Mouse (Mus musculus) hindbrain, embryonic 11.5 days (tissue): ENCODE results near the gene Tnip3. TPM values are rescaled to one million over a fixed set of nuclear protein-coding genes. Genes with fewer than 3 reads are reported as not detected.

Source experiments
- ATAC-seq: fragments of 200-750 bp; cut with Nextera tagmentation; 2 replicates; pipeline ENCODE4 v1.8.0; 2017; ENCODE audit warnings: mild to moderate bottlenecking, moderate TSS enrichment, moderate library complexity; ENCODE audit not compliant: low FRiP score
- DNase-seq: peaks from one replicate; pipeline ENCODE4 v3.0.0-alpha.2; 2015; ENCODE audit warnings: low spot score
- H3K27ac ChIP-seq: fragments of 300-500 bp; sonication (generic); 2 replicates; pipeline ENCODE4 v1.5.1; 2014; ENCODE audit warnings: mild to moderate bottlenecking, low read depth, low read length
- H3K27me3 ChIP-seq: fragments of 300-500 bp; sonication (generic); 2 replicates; pipeline ENCODE4 v1.6.1; 2014; ENCODE audit warnings: mild to moderate bottlenecking, low read length, moderate library complexity, mixed read lengths; ENCODE audit not compliant: control insufficient read depth, insufficient read depth
- H3K36me3 ChIP-seq: fragments of 300-500 bp; sonication (generic); 2 replicates; pipeline ENCODE4 v1.6.1; 2014; ENCODE audit warnings: mild to moderate bottlenecking, low read length, moderate library complexity, mixed read lengths; ENCODE audit not compliant: control insufficient read depth, insufficient read depth
- H3K4me1 ChIP-seq: fragments of 300-500 bp; sonication (generic); replicated peaks from 2 replicates; pipeline ENCODE4 v1.6.1; 2014; ENCODE audit warnings: low read length, mixed read lengths; ENCODE audit not compliant: control insufficient read depth, insufficient read depth
- H3K4me2 ChIP-seq: fragments of 300-500 bp; sonication (generic); replicated peaks from 2 replicates; pipeline ENCODE4 v1.6.1; 2014; ENCODE audit warnings: mild to moderate bottlenecking, low read depth, low read length
- H3K4me3 ChIP-seq: fragments of 300-500 bp; sonication (generic); 2 replicates; pipeline ENCODE4 v1.5.1; 2014; ENCODE audit warnings: low read depth, low read length
- H3K9ac ChIP-seq: fragments of 300-500 bp; sonication (generic); 2 replicates; pipeline ENCODE4 v1.6.1; 2014; ENCODE audit warnings: low read depth, low read length
- H3K9me3 ChIP-seq: fragments of 300-500 bp; sonication (generic); 2 replicates; pipeline ENCODE4 v1.6.1; 2016; ENCODE audit warnings: low read length; ENCODE audit not compliant: control insufficient read depth
- WGBS: fragments of 180-500 bp; shearing (Covaris S2); extraction: QIAGEN DNeasy Blood & Tissue Kit; methylation state at CpG from one replicate; pipeline ENCODE4 v1.1.7; 2014; 5-methylcytosine and 5-hydroxymethylcytosine counted together
- polyA plus RNA-seq: library from polyadenylated mRNA; unstranded; fragments of >200 nt; fragmentation: Nextera tagmentation; extraction: Ambion mirVana; gene quantifications from 2 replicates; pipeline ENCODE4 v1.2.1, GENCODE M21; 2014

The Tnip3 gene
- polyA plus RNA-seq, 1 experiment from 2014 or later: not detected

DNA sequence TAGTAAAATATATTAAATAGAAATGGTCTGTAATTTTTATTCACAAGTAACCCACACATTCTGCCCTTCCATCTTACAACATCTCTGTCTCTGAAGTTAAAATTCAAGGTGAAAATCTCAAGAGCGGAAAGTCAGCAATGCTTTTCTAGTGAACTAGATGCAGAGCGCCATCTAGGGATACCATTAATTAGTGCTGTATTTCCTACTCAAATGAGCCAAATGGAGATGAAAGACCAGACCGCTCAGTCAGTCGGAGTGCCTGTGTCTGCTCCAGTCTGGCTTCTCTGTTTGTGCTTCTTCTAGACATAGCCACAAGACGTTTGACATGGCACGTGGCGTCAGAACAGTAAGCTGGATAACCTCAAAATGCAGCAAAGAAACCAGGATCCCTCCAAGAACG is 44.6 kb downstream of the Tnip3 start:
- H3K27me3 ChIP-seq: no peaks in the 10 kb centered on the region
- DNase-seq (peak; percentile 62), ATAC-seq (peak; percentile 33; the same call in 1 of the 2 replicates)
- H3K36me3 ChIP-seq: no peaks in the 10 kb centered on the region
- no peak overlapping the region for H3K4me2 ChIP-seq
- no peak overlapping the region for H3K4me3 ChIP-seq
- H3K27ac ChIP-seq: no peak overlapping the region
- WGBS: 34% methylated on average over 8 of the region's 8 CpGs
- H3K4me1 ChIP-seq: no peaks in the 10 kb centered on the region
- no peak overlapping the region for H3K9ac ChIP-seq
- H3K9me3 ChIP-seq: no peaks in the 10 kb centered on the region

DNA sequence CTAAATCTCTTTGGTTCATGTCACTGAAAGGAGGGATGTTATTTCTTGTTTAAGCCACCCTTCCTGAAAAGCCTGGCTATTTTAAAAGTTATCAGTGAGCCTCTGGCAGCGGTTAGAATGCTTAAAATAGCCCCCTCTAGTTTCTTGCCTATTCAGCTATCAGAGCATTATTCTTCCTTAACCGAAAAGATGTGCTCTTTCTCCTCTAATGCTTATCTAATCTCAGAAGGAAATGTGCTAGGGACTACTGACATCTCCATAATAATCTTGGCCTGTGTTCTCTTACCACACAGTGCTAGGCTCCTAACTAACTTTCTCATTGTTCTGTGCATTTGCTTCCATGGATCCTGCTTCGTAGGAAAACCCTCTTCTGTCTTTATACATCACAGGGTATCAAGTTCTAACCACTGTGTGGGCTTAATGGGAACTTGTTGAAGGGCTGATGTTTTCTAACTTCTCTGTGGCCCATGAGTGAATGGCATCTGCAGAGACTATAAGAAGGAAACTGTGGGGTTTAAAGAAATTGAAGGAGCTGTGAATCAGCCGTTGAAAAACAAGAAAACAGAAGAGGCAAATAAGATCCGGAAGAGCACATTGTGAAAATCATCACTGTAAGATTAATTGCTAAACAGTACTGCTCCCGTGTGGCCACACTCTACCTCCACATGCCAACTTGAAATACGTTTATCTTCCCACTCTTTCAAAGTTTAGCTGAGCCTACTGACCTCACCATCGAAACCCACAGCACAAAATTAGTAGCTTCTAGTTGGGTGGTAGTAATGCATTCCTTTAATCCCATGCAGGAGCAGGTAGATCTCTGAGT is 53.2 kb downstream of the Tnip3 start:
- ATAC-seq (no peak), DNase-seq (no peak)
- no peaks in the 10 kb centered on the region for H3K4me1 ChIP-seq
- H3K4me2 ChIP-seq: no peak overlapping the region
- H3K36me3 ChIP-seq: no peaks in the 10 kb centered on the region
- WGBS: 82% methylated on average over 8 of the region's 8 CpGs
- no peaks in the 10 kb centered on the region for H3K9me3 ChIP-seq
- H3K9ac ChIP-seq: no peak overlapping the region
- no peaks in the 10 kb centered on the region for H3K27me3 ChIP-seq
- H3K27ac ChIP-seq: no peak overlapping the region
- H3K4me3 ChIP-seq: no peak overlapping the region

DNA sequence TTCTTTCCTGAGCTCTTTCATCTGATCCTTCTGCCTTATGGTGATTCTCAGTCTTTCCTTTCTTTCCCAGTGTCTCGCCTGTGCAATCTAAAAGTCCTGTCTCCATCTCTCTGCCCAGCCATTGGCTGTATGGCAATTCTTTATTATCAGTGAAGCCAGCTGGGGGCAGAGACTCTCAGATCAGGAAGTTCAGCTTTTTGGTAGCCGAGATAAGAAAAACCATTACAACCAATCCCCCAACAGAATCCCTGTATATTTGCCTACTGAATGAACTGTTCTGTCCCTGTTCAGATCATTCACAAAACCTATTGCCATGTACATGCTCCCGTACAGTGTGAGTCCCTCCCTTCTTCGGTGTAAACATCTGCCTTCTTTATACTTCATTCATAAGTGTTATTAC is 57.9 kb downstream of the Tnip3 start:
- H3K27me3 ChIP-seq: no peaks in the 10 kb centered on the region
- 89% methylated on average over 4 of the region's 4 CpGs for WGBS
- DNase-seq: no peak
- no peaks in the 10 kb centered on the region for H3K4me1 ChIP-seq
- no peak overlapping the region for H3K4me3 ChIP-seq
- no peaks in the 10 kb centered on the region for H3K9me3 ChIP-seq
- no peak for ATAC-seq
- no peak overlapping the region for H3K27ac ChIP-seq
- H3K36me3 ChIP-seq: no peaks in the 10 kb centered on the region
- H3K9ac ChIP-seq: no peak overlapping the region
- no peak overlapping the region for H3K4me2 ChIP-seq

DNA sequence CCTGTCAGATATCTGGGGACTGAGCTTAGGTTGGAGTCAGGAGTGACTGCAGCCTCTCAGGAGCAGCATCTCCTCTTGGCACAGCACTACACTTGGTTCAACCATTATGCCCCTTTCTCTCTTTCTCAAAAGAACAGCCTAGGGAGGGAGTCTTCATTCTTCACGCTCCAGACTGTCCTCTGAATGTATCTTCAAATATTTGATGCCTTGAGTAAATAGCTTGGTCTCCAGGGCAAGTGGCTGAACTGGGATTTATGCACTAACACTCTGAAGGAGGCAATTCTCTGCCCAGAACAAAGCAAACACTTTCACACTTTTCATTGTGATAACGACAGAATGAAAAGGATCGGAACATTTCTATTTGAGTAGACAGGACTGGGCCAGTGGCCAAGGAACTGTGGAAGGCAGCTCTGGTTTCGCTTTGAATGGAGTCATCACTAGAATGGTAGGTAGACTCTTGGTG is 59.8 kb downstream of the Tnip3 start:
- no peaks in the 10 kb centered on the region for H3K4me1 ChIP-seq
- H3K9ac ChIP-seq: no peak overlapping the region
- no peak for DNase-seq
- WGBS: 60% methylated on average over 4 of the region's 4 CpGs
- no peak overlapping the region for H3K27ac ChIP-seq
- H3K4me3 ChIP-seq: no peak overlapping the region
- H3K9me3 ChIP-seq: no peaks in the 10 kb centered on the region
- no peak overlapping the region for H3K4me2 ChIP-seq
- no peaks in the 10 kb centered on the region for H3K27me3 ChIP-seq
- no peaks in the 10 kb centered on the region for H3K36me3 ChIP-seq
- no peak for ATAC-seq

DNA sequence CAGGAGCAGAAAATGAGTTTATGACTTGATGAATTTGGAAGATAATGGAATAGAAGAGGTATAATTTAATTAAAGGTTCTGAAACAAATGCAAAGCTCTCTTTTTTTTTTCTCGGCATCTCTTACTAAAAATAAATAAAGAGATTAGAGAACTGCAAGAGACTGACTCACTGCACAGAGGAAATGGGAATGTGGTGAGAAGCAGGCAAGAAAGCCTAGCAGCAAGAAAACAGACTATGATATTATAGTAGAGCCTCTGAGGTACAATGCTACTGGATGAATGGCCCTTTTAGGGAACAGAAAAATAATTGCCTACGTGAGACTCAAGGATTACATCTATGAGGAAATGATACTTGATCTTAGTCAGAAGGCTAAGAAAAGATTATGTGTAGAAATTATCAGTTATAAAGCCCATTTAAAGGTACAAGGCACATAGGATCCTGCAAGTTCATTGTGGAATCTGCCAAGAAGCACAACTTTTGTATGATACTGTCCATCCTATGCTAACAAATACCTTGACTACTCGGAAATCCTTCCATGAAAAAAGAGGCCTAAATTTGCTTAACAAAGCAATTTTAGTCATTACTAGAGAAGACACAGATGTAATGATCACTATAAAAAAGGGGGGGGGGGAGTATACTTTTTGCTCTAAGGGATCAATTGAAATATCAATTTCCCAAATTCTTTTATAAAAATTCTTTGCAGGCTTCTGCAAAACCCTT is 60.4 kb downstream of the Tnip3 start:
- WGBS: 85% methylated on average over 3 of the region's 3 CpGs
- H3K4me3 ChIP-seq: no peak overlapping the region
- H3K27me3 ChIP-seq: no peaks in the 10 kb centered on the region
- DNase-seq: no peak
- H3K27ac ChIP-seq: no peak overlapping the region
- no peak overlapping the region for H3K9ac ChIP-seq
- no peak overlapping the region for H3K4me2 ChIP-seq
- H3K36me3 ChIP-seq: no peaks in the 10 kb centered on the region
- H3K9me3 ChIP-seq: no peaks in the 10 kb centered on the region
- H3K4me1 ChIP-seq: no peaks in the 10 kb centered on the region
- ATAC-seq: no peak

GRCm38 (mm10) chr6:65588847-65589246 is 63.7 kb downstream of the Tnip3 start:
- ATAC-seq (no peak), DNase-seq (no peak)
- no peak overlapping the region for H3K4me3 ChIP-seq
- H3K36me3 ChIP-seq: no peaks in the 10 kb centered on the region
- H3K9ac ChIP-seq: no peak overlapping the region
- 86% methylated on average over 1 of the region's 1 CpGs for WGBS
- no peaks in the 10 kb centered on the region for H3K9me3 ChIP-seq
- no peaks in the 10 kb centered on the region for H3K4me1 ChIP-seq
- H3K27me3 ChIP-seq: no peaks in the 10 kb centered on the region
- H3K27ac ChIP-seq: no peak overlapping the region
- H3K4me2 ChIP-seq: no peak overlapping the region

DNA sequence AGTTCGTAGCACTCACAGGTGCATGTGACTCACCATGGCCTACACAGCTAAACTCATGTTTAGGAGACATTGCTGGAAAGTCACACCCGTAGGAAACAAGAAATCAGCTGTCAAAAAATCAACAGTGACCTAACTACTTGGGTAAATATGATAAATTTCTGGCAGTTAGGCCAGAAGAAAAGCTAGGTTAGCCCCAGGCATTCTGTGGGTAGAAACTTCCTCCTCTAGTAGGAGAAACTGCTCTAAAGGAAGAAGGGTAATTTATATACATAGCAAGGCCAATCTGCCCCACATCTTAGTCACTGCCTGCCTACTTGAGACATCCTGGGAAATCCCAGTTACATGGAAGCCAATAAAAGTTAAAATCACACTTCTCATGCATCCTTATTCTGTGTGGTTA is 64.9 kb downstream of the Tnip3 start:
- 91% methylated on average over 2 of the region's 2 CpGs for WGBS
- ATAC-seq: no peak
- no peaks in the 10 kb centered on the region for H3K27me3 ChIP-seq
- H3K36me3 ChIP-seq: no peaks in the 10 kb centered on the region
- no peak overlapping the region for H3K4me2 ChIP-seq
- no peak overlapping the region for H3K4me3 ChIP-seq
- H3K9me3 ChIP-seq: no peaks in the 10 kb centered on the region
- H3K4me1 ChIP-seq: no peaks in the 10 kb centered on the region
- H3K9ac ChIP-seq: no peak overlapping the region
- no peak for DNase-seq
- no peak overlapping the region for H3K27ac ChIP-seq

DNA sequence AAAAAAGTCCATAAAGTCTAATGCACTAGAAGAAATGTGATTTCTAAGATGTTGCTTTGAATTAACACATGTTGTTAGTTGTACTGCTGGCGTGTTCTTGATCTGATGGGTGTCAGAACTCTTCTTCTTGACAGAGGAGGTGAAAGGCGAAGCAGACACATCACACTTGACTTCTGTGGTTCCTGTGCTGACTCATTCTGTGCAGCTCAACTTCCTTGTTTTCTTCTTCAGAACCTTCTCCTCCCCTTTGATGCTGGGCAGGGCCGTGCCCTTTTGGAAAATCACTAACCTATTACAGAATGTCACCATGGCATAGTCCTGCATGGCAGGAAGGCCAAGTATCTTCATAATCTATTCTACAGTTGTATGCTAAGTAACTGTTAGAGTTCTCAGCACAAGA is 69.1 kb downstream of the Tnip3 start:
- DNase-seq: no peak
- Histone ChIP-seq H3K36me3 (no peaks in the 10 kb centered on the region), H3K9ac (no peak overlapping the region), H3K9me3 (no peaks in the 10 kb centered on the region), H3K4me1 (no peaks in the 10 kb centered on the region), H3K27me3 (no peaks in the 10 kb centered on the region), H3K27ac (no peak overlapping the region), H3K4me2 (no peak overlapping the region), H3K4me3 (no peak overlapping the region)
- WGBS: 84% methylated on average over 3 of the region's 3 CpGs
- ATAC-seq: no peak

DNA sequence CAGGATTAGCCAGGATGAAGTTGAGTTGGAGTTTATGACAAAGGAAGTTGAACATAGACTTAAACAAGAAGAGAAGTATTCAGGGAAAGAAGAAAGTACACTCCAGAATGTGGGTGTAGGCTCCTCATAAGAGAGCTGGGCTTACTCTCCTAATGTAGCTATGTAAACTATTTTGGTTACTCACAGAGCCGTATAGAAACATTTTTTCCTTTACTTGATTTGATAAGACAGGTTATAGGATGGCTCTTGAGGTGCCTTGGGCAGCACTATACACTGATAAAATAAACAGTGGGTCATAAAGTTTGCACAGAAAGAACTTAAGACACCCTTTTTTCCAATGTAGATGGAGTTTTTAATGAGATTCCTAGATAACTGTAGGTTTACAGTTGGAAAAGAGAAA is 70.3 kb downstream of the Tnip3 start:
- Histone ChIP-seq H3K9ac (no peak overlapping the region), H3K36me3 (no peaks in the 10 kb centered on the region), H3K4me1 (no peaks in the 10 kb centered on the region), H3K4me3 (no peak overlapping the region), H3K9me3 (no peaks in the 10 kb centered on the region), H3K27ac (no peak overlapping the region), H3K4me2 (no peak overlapping the region), H3K27me3 (no peaks in the 10 kb centered on the region)
- ATAC-seq: no peak
- WGBS: 77% methylated on average over 1 of the region's 1 CpGs
- no peak for DNase-seq
